Mouse (Mus musculus) heart, embryonic 13.5 days (tissue): ENCODE results near the gene Grik3. TPM values are rescaled to one million over a fixed set of nuclear protein-coding genes. Genes with fewer than 3 reads are reported as not detected.
"Not testable (repeated sequence)": the region's sequence is repeated elsewhere in the genome, so short reads cannot be mapped to it uniquely, and the experiment has no call there.

Experiments used
- ATAC-seq: fragments of 200-750 bp; cut with Nextera tagmentation; 2 replicates; pipeline ENCODE4 v1.8.0; 2017; ENCODE audit warnings: moderate TSS enrichment; ENCODE audit not compliant: insufficient number of reproducible peaks, low FRiP score, low TSS enrichment; ENCODE audit errors: extremely low read depth
- H3K27ac ChIP-seq: fragments of 300-500 bp; sonication (generic); replicated peaks from 2 replicates; pipeline ENCODE4 v1.5.1; 2015; ENCODE audit warnings: moderate library complexity, mild to moderate bottlenecking, inconsistent platforms
- H3K27me3 ChIP-seq: fragments of 300-500 bp; sonication (generic); replicated peaks from 2 replicates; pipeline ENCODE4 v1.6.1; 2015; ENCODE audit warnings: mild to moderate bottlenecking, inconsistent platforms
- H3K36me3 ChIP-seq: fragments of 300-500 bp; sonication (generic); 2 replicates; pipeline ENCODE4 v1.6.1; 2015; ENCODE audit warnings: mild to moderate bottlenecking, inconsistent platforms
- H3K4me1 ChIP-seq: fragments of 300-500 bp; sonication (generic); 2 replicates; pipeline ENCODE4 v1.6.1; 2015; ENCODE audit warnings: inconsistent platforms
- H3K4me2 ChIP-seq: fragments of 300-500 bp; sonication (generic); 2 replicates; pipeline ENCODE4 v1.6.1; 2015; ENCODE audit warnings: inconsistent platforms, mild to moderate bottlenecking, moderate library complexity
- H3K4me3 ChIP-seq: fragments of 300-500 bp; sonication (generic); 2 replicates; pipeline ENCODE4 v1.5.1; 2015; ENCODE audit warnings: moderate library complexity, mild to moderate bottlenecking, inconsistent platforms
- H3K9ac ChIP-seq: fragments of 300-500 bp; sonication (generic); 2 replicates; pipeline ENCODE4 v1.6.1; 2015; ENCODE audit warnings: inconsistent platforms, mild to moderate bottlenecking, moderate library complexity
- H3K9me3 ChIP-seq: fragments of 300-500 bp; sonication (generic); 2 replicates; pipeline ENCODE4 v1.6.1; 2016; ENCODE audit warnings: inconsistent platforms
- WGBS: fragments of 180-500 bp; shearing (Covaris S2); methylation state at CpG from one replicate; pipeline ENCODE4 v1.1.7; 2015; ENCODE audit warnings: mixed read lengths; 5-methylcytosine and 5-hydroxymethylcytosine counted together
- polyA plus RNA-seq: library from polyadenylated mRNA; unstranded; fragments of >200 nt; fragmentation: Nextera tagmentation; extraction: Ambion mirVana; gene quantifications from 2 replicates; pipeline ENCODE4 v1.2.1, GENCODE M21; 2015

Gene Grik3
- polyA plus RNA-seq, 1 experiment from 2014 or later: 0.31 TPM

DNA sequence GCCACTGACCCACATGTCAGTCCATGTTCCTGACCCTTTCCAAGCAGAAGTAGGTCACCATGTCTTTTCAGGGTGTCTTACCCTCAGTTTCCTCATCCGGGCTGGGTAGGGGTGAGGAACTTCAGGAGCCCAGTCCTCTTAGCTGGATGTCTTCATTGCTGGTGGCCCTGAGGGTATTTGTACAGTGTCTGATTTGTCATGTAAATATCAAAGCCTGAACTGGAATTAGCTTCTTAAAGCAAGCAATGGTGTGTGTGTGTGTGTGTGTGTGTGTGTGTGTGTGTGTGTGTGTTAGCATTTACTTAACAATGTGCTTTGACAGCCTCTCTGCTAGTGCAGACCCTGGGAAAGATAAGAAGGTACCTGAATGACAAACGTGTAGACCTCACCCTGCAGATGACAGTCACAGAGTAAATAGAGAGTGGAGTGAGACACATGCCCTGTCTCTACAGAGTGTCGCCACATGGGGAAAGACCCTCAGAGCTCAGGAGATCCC lies 109.1 kb downstream of the Grik3 start:
- no peak overlapping the region for H3K4me2 ChIP-seq
- H3K4me1 ChIP-seq: no peaks in the 10 kb centered on the region
- peaks cover 59% of the 10 kb centered on the region for H3K27me3 ChIP-seq
- H3K36me3 ChIP-seq: no peaks in the 10 kb centered on the region
- no peaks in the 10 kb centered on the region for H3K9me3 ChIP-seq
- 55% methylated on average over 3 of the region's 3 CpGs for WGBS
- no peak overlapping the region for H3K9ac ChIP-seq
- H3K4me3 ChIP-seq: no peak overlapping the region
- no peak overlapping the region for H3K27ac ChIP-seq
- ATAC-seq: no peak

DNA sequence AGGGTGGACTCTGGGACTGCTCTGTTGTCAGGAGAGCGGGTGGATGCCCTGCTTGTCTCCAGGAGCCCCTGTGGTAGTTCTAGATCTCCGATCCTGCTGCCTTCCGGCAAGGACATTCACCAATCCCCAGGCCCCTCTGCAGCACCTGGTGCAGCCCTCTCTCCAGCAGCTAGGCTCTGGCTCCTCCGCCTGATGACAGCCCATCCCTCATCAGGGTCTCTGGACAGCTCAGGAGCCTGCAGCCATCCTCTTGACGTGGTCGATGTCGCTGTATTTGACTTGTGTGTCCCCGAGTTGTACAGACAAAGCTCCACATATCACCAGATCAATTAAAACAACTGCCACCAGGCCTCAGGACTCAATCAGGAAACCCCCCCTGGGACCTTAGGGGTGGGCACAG lies 110.1 kb downstream of the Grik3 start:
- no peak for ATAC-seq
- Histone ChIP-seq H3K4me1 (no peaks in the 10 kb centered on the region), H3K4me3 (no peak overlapping the region), H3K27ac (no peak overlapping the region), H3K9ac (no peak overlapping the region), H3K27me3 (peaks cover 48% of the 10 kb centered on the region), H3K36me3 (no peaks in the 10 kb centered on the region), H3K9me3 (no peaks in the 10 kb centered on the region), H3K4me2 (no peak overlapping the region)
- WGBS: 49% methylated on average over 8 of the region's 8 CpGs

DNA sequence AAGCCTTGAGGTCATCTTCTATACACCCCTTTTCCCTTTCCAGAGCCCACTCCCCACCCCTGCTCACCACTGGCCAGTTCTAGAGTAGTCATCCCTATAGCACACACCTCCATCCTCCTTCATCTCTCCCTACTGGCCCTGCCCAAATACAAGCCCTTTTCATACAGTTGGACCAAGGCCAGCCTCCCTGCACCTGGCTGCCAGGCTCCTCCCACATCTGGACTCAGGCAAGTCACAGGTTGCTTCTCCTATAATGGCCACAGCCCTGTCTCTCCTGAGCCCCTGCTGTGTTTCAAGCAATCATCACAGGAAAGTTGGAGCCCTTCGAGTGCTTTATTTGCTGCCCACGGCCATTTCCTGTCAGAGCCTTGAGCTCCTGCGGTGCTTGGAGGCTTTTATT lies 110.8 kb downstream of the Grik3 start:
- Histone ChIP-seq H3K36me3 (no peaks in the 10 kb centered on the region), H3K4me1 (no peaks in the 10 kb centered on the region), H3K27ac (no peak overlapping the region), H3K9ac (no peak overlapping the region), H3K27me3 (peaks cover 43% of the 10 kb centered on the region), H3K9me3 (no peaks in the 10 kb centered on the region), H3K4me3 (no peak overlapping the region), H3K4me2 (no peak overlapping the region)
- WGBS: 50% methylated on average over 3 of the region's 3 CpGs
- no peak for ATAC-seq

DNA sequence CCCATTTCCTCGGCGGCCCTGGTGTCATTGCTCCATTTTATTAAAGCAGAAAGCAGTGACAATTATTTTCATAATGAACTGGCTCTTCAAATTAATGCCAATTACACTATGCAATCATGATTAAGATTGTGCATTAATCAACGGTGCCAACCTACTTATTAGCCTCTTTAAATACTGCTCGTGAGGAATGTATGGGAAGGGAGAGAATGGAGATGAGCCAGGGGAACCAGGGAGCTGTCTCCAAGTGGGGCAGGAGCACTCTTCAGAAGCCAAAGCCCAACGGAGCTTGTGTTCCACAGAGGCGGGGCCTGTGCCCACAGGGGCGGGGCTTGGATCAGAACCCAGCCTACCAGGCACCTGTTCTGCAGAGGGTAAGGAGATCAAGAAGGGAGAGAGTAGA lies 114.0 kb downstream of the Grik3 start:
- H3K9me3 ChIP-seq: no peaks in the 10 kb centered on the region
- ATAC-seq: no peak
- no peak overlapping the region for H3K4me2 ChIP-seq
- no peaks in the 10 kb centered on the region for H3K36me3 ChIP-seq
- H3K9ac ChIP-seq: no peak overlapping the region
- 59% methylated on average over 7 of the region's 7 CpGs for WGBS
- H3K4me3 ChIP-seq: no peak overlapping the region
- no peaks in the 10 kb centered on the region for H3K4me1 ChIP-seq
- peaks cover 20% of the 10 kb centered on the region for H3K27me3 ChIP-seq
- H3K27ac ChIP-seq: no peak overlapping the region

DNA sequence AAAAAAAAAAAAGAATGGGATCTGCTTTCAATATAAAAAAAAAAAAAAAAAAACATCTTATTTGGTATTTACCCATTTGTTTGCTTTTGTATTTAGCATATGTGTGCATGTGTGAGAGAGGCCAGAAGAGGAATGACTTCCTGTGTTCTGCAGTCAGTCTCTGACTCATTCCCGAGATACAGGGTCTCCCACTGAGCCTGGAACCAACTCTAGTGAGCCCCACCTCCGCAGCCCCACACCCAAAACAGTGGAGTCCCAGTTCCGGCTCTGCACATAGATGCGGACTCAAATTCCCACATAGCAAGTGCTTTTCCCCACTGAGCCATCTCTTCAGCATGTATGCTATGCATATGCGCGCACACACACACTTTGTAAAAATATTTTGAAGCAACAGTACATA lies 115.6 kb downstream of the Grik3 start:
- Histone ChIP-seq H3K9me3 (no peaks in the 10 kb centered on the region), H3K9ac (no peak overlapping the region), H3K4me1 (no peaks in the 10 kb centered on the region), H3K4me3 (no peak overlapping the region), H3K4me2 (no peak overlapping the region), H3K27me3 (peaks cover 8% of the 10 kb centered on the region; the same call in 1 of the 2 replicates), H3K27ac (no peak overlapping the region), H3K36me3 (no peaks in the 10 kb centered on the region)
- no peak for ATAC-seq
- 79% methylated on average over 6 of the region's 6 CpGs for WGBS

DNA sequence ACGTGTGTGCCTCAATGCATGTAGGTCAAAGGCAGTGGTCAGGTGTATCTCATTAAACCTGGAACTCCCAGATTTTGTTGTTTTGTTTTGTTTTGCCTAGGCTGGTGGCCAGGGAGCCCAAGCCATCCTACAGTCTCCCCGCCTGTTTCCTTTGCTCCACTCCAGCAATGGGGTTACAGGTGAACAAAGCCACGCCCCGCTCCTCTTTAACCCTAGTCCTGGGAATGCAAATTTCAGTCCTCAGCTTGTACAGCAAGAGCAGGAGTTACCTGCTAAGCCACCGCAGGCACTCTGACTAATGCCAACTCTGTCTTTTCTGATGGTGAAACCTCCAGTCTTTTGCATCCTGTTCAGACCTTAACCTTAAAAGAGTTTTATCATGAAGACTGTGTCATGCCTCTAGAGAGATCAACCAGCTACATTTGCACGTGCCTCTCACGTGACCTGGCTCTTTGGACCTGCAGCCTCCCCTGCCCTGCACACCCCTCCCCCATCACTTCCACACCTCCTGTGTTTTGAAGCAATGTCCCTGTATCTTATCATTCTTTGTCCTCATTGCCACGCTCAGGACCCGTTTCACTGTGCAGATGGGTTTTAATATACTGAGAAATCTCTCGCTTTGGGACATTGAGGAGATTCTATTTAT lies 117.0 kb downstream of the Grik3 start:
- Histone ChIP-seq H3K36me3 (no peaks in the 10 kb centered on the region), H3K4me1 (no peaks in the 10 kb centered on the region), H3K9me3 (no peaks in the 10 kb centered on the region), H3K9ac (no peak overlapping the region), H3K27me3 (no peaks in the 10 kb centered on the region), H3K4me2 (no peak overlapping the region), H3K27ac (no peak overlapping the region), H3K4me3 (no peak overlapping the region)
- 41% methylated on average over 10 of the region's 10 CpGs for WGBS
- ATAC-seq: no peak

DNA sequence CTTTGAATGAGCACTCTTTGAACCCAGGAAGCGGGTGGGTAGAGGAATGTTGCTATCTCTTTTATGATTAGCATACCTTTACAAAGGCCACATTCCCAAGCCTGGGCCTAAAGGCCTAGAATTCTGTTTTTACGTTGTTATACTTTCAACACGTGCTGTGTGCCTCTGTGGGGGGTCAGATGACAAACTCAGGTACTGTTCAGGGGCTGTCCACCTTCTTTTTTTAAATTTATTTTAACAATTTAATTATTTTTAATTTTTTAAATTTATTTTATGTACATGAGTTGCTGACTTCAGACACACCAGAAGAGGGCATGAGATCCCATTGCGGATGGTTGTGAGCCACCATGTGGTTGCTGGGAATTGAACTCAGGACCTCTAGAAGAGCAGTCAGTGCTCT lies 118.4 kb downstream of the Grik3 start:
- H3K36me3 ChIP-seq, ATAC-seq, H3K9ac ChIP-seq, H3K9me3 ChIP-seq, H3K4me1 ChIP-seq, H3K27ac ChIP-seq, H3K4me3 ChIP-seq, H3K27me3 ChIP-seq, H3K4me2 ChIP-seq: not testable (repeated sequence)
- 57% methylated on average over 3 of the region's 4 CpGs for WGBS

DNA sequence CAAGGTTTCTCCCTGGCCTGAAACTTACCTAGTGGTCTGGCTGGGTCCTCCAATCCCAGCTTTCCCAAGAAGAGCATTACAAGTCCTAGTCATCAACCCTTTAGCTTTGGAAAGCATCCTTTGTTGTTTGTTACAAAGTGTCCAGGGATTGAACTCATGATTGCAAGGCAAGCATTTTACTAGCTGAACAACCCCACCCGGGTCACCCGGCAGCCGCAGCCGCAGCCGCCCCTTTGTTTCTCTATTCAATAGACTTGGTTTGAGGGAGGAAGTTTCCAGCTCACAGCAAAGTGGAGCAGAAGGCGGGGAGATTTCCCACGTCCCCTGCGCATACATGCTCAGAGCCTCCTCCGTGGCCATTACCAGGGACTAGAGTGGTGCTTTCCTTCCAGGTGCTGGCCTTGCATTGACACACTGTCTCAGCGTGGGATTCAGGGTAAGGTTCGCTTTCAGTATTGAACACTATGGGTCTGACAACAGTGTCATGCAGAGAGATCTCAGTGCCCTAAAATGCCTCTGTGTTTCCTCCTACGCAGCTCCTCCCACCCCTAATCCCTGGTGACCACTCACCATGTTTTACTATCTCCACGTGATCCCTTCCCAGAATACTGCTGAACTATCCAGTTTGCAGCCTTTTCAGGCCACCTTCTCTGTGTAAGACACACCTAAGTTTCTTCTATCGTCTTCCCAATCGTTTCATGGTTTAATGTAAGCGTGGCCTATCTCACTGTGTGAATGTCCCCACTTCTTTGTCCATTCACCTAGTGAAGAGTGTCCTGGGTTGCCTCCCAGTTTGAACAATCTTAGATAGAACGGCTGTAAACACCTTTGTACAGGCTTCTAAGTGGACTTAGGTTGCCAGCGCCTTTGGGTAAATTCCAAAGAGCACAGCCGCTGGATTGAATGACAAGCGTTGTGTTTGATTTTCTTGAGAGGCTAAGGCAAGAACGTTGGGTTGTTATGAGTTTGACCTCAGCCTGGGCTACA lies 119.1 kb downstream of the Grik3 start:
- no peak overlapping the region for H3K27ac ChIP-seq

DNA sequence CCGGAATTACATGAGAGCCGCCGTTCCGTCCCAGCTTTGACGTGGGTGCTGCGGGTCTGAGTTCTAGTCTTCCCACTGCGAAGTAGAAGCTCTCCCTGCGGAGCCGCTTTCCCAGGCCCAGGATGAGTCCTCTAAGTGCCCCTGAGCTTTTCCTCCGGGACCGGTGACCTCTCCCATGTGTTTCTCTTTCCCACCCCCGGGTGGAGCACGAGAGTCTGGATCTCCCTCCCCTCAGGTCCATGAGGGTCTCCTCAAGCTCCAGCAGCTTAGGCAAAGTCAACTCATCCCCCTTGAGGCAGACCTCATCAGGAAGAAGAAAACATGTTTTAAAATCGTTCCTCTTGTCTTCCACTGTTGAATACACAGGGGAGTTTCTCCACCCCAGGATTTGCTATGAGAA lies 127.4 kb downstream of the Grik3 start:
- Histone ChIP-seq H3K4me3 (no peak overlapping the region), H3K27ac (no peak overlapping the region), H3K27me3 (no peaks in the 10 kb centered on the region), H3K9ac (no peak overlapping the region), H3K4me1 (no peaks in the 10 kb centered on the region), H3K36me3 (no peaks in the 10 kb centered on the region), H3K4me2 (no peak overlapping the region), H3K9me3 (no peaks in the 10 kb centered on the region)
- ATAC-seq: no peak
- 67% methylated on average over 14 of the region's 14 CpGs for WGBS

More for the DNA sequence above, 119.1 kb downstream of the Grik3 start:
- H3K9ac ChIP-seq: no peak overlapping the region
- H3K4me2 ChIP-seq: no peak overlapping the region
- no peak for ATAC-seq
- H3K9me3 ChIP-seq: no peaks in the 10 kb centered on the region
- 70% methylated on average over 21 of the region's 21 CpGs for WGBS
- no peak overlapping the region for H3K4me3 ChIP-seq
- H3K36me3 ChIP-seq: no peaks in the 10 kb centered on the region
- no peaks in the 10 kb centered on the region for H3K27me3 ChIP-seq
- no peaks in the 10 kb centered on the region for H3K4me1 ChIP-seq

DNA sequence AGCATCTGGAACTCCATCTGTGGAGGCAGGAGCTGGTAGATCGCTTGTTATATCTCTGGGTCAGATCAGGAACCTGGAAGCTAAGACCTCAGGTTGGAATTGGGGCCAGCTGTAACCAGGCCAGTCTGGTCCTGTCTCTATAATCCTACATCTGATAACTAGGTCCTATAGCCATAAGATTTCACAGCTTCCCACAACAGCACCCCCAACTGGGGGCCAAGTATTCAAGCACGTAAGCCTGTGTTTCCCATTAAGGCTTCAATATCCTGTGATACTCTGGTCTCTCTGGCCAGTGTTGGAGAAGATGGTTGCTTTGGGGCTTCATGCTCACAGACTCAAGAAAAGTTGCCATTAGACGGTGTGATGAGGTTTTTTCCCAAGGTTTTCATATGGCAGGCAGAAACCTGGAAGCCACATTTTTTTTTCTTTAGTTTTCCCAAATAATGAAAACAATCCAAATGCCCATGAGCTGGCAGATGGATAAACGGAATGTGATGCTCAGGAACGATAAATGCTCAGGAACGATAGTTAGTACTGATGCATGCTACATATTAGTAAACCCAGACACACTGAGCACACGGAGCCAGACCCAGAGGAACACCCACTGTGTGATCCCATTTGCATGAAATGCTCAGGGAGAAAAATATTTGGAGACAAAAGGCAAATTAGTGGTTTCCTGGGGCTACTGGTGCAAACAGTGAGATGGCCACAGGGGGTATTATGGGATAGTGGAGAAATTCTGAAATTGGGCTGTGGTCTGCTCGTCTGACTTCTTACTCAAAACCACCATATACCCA lies 128.2 kb downstream of the Grik3 start:
- no peaks in the 10 kb centered on the region for H3K36me3 ChIP-seq
- no peak overlapping the region for H3K9ac ChIP-seq
- no peak overlapping the region for H3K4me2 ChIP-seq
- H3K4me1 ChIP-seq: no peaks in the 10 kb centered on the region
- H3K4me3 ChIP-seq: no peak overlapping the region
- ATAC-seq: no peak
- H3K27ac ChIP-seq: no peak overlapping the region
- H3K9me3 ChIP-seq: no peaks in the 10 kb centered on the region
- 79% methylated on average over 8 of the region's 8 CpGs for WGBS
- H3K27me3 ChIP-seq: no peaks in the 10 kb centered on the region
